Mouse (Mus musculus): ENCODE measurements at regions not wholly inside any gene's neighbourhood (a gene's known extent, or its start where the extent isn't known, plus 50 kb on each side); places are given as distances from the start of the nearest gene placed in this dataset.

DNA sequence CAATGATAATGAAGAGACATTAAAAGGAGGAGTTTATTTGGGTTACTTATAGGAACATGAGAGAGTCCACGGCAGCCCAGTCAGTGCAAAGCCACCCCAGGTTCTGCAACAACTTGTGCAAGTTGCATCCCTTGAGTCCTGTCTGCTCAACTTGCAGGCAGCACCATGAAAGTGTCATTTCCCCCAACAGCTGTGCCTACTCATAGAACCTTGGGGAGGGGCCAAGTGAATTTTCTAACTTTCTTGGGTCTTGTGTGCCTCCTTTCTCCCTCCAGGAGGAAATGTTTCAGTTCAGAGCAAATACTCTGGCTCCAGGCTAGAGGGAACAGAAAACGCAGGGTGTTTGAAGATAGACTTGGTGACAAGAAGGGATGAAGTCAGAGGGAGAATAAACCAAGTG lies 204.5 kb upstream of the Mocs1 start:
- H3K9me3 ChIP-seq (ENCODE audit: control insufficient read depth, low read depth, low read length) = no peaks in the 10 kb centered on the region
- H3K27ac ChIP-seq (ENCODE audit: low read length) = no peak overlapping the region; the same call in 1 of the 2 replicates
- peaks cover 7% of the 10 kb centered on the region; the same call in 1 of the 2 replicates for H3K4me1 ChIP-seq (ENCODE audit: control insufficient read depth, insufficient read depth, low read length)
- H3K27me3 ChIP-seq (ENCODE audit: control insufficient read depth, insufficient read depth, low read length) = no peaks in the 10 kb centered on the region
- no peak for ATAC-seq (ENCODE audit: insufficient number of reproducible peaks, insufficient read depth, low FRiP score, low read depth)
- no peak overlapping the region for H3K9ac ChIP-seq (replicated peaks; ENCODE audit: low read depth, low read length)
- no peak overlapping the region for H3K4me2 ChIP-seq (replicated peaks; ENCODE audit: low read depth, low read length)
- 45% methylated on average over 2 of the region's 2 CpGs for WGBS
- no peak overlapping the region for H3K4me3 ChIP-seq (ENCODE audit: low read depth, low read length)
- no peaks in the 10 kb centered on the region for H3K36me3 ChIP-seq (ENCODE audit: control insufficient read depth, insufficient read depth, low read length)

DNA sequence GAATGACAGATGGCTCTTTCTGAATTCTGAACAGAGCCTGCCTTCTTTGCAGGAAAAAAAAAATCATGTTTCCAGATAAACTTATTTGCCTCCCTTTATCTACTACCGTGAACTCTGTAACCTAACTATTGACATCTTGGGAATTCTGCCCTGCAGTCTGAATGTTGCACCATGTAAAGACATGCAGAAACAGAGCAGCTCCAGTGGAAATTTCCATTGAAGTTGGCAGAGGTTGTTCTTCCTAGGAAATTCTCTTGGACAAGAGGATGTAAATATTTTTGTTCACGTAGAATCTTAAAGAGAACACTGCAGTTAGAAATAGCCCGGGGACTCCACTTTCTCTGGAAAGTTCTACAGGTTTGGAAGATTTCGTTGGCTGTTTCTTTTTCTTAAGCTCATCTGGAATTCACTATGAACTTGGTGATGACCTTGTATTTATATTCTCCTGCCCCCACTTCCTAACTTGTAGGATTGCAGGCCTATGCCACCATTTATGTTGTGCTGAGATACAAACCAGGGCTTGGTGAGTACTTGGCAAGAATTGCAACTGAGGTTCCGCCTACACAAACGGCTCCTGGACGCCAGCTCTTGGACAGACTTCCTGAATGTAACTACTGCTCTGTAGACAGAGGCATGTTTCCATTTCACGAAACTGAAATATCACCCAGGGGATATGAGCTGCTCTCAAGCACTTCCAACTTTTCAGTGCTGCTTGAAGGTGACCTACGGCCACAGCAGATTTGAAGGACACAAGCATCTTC lies 202.7 kb upstream of the Mocs1 start:
- no peak overlapping the region for H3K4me3 ChIP-seq (ENCODE audit: low read depth, low read length)
- H3K9me3 ChIP-seq (ENCODE audit: control insufficient read depth, low read depth, low read length) = no peaks in the 10 kb centered on the region
- no peak overlapping the region for H3K4me2 ChIP-seq (replicated peaks; ENCODE audit: low read depth, low read length)
- H3K27me3 ChIP-seq (ENCODE audit: control insufficient read depth, insufficient read depth, low read length) = no peaks in the 10 kb centered on the region
- no peaks in the 10 kb centered on the region for H3K36me3 ChIP-seq (ENCODE audit: control insufficient read depth, insufficient read depth, low read length)
- no peak for ATAC-seq (ENCODE audit: insufficient number of reproducible peaks, insufficient read depth, low FRiP score, low read depth)
- WGBS = 48% methylated on average over 9 of the region's 9 CpGs
- peak overlapping the region; percentile 59; the same call in 1 of the 2 replicates for H3K27ac ChIP-seq (ENCODE audit: low read length)
- H3K4me1 ChIP-seq (ENCODE audit: control insufficient read depth, insufficient read depth, low read length) = peaks cover 7% of the 10 kb centered on the region; the same call in 1 of the 2 replicates
- no peak overlapping the region for H3K9ac ChIP-seq (replicated peaks; ENCODE audit: low read depth, low read length)

DNA sequence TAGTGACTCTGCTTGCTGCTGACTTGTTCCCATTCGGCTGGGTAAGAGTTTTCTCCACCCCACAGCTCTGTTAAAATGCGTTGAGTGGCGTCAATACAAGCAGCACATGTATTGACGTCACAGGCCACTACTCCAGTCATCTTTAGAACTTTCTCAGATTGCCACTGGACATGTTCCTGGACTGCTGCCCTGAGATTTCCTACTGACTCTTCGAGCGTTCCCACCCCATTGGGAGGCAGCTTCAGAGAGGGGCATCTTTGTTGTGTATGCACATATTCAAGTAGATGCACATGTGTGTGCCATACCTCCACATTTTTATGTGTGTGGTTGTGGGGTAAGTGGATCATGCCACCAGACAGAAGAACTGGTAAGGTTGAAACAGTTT lies 202.2 kb upstream of the Mocs1 start:
- 77% methylated on average over 6 of the region's 6 CpGs for whole genome bisulfite sequencing
- Histone ChIP-seq H3K4me2 (replicated peaks; ENCODE audit: low read depth, low read length) (no peak overlapping the region), H3K27me3 (ENCODE audit: control insufficient read depth, insufficient read depth, low read length) (no peaks in the 10 kb centered on the region), H3K9ac (replicated peaks; ENCODE audit: low read depth, low read length) (no peak overlapping the region), H3K36me3 (ENCODE audit: control insufficient read depth, insufficient read depth, low read length) (no peaks in the 10 kb centered on the region), H3K27ac (ENCODE audit: low read length) (peak overlapping the region; percentile 59; the same call in 1 of the 2 replicates), H3K9me3 (ENCODE audit: control insufficient read depth, low read depth, low read length) (no peaks in the 10 kb centered on the region), H3K4me1 (ENCODE audit: control insufficient read depth, insufficient read depth, low read length) (peaks cover 7% of the 10 kb centered on the region; the same call in 1 of the 2 replicates), H3K4me3 (ENCODE audit: low read depth, low read length) (no peak overlapping the region)
- no peak for ATAC-seq (ENCODE audit: insufficient number of reproducible peaks, insufficient read depth, low FRiP score, low read depth)

DNA sequence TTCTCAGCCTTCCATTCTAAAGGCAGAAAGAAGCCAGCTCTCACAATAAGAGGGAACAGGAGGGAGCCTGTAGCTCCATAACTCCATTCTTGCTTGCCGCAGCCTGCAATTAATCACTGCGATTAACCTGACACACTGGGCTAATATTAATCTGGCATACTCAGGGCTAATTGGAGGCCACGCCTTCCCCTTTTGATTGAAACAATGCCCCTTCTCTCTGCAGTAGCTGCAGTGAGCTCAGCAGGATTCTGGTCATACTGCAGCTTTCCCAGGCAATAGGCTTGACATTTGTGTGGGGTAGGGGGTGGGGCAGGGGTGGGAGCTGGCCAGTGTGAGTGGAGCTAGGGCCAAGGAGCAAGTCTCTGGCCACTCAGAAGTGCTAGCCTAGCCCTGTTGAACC lies 196.9 kb upstream of the Mocs1 start:
- WGBS = 47% methylated on average over 3 of the region's 3 CpGs
- H3K4me3 ChIP-seq (ENCODE audit: low read depth, low read length) = no peak overlapping the region
- H3K9me3 ChIP-seq (ENCODE audit: control insufficient read depth, low read depth, low read length) = no peaks in the 10 kb centered on the region
- H3K36me3 ChIP-seq (ENCODE audit: control insufficient read depth, insufficient read depth, low read length) = no peaks in the 10 kb centered on the region
- H3K27ac ChIP-seq (ENCODE audit: low read length) = peak overlapping the region; percentile 39; the same call in 1 of the 2 replicates
- H3K9ac ChIP-seq (replicated peaks; ENCODE audit: low read depth, low read length) = no peak overlapping the region
- H3K4me2 ChIP-seq (replicated peaks; ENCODE audit: low read depth, low read length) = no peak overlapping the region
- no peaks in the 10 kb centered on the region for H3K27me3 ChIP-seq (ENCODE audit: control insufficient read depth, insufficient read depth, low read length)
- ATAC-seq (ENCODE audit: insufficient number of reproducible peaks, insufficient read depth, low FRiP score, low read depth) = peak; percentile 72
- no peaks in the 10 kb centered on the region for H3K4me1 ChIP-seq (ENCODE audit: control insufficient read depth, insufficient read depth, low read length)

GRCm38 (mm10) chr17:49240097-49240496 lies 188.1 kb upstream of the Mocs1 start:
- no peak overlapping the region for H3K4me3 ChIP-seq (ENCODE audit: low read depth, low read length)
- H3K4me2 ChIP-seq (replicated peaks; ENCODE audit: low read depth, low read length) = no peak overlapping the region
- no peaks in the 10 kb centered on the region for H3K27me3 ChIP-seq (ENCODE audit: control insufficient read depth, insufficient read depth, low read length)
- no peak overlapping the region for H3K27ac ChIP-seq (ENCODE audit: low read length)
- no peaks in the 10 kb centered on the region for H3K36me3 ChIP-seq (ENCODE audit: control insufficient read depth, insufficient read depth, low read length)
- H3K4me1 ChIP-seq (ENCODE audit: control insufficient read depth, insufficient read depth, low read length) = peaks cover 10% of the 10 kb centered on the region; the same call in 1 of the 2 replicates
- H3K9ac ChIP-seq (replicated peaks; ENCODE audit: low read depth, low read length) = no peak overlapping the region
- no peak for ATAC-seq (ENCODE audit: insufficient number of reproducible peaks, insufficient read depth, low FRiP score, low read depth)
- H3K9me3 ChIP-seq (ENCODE audit: control insufficient read depth, low read depth, low read length) = no peaks in the 10 kb centered on the region

GRCm38 (mm10) chr17:49243419-49243818 lies 184.7 kb upstream of the Mocs1 start:
- no peak overlapping the region for H3K9ac ChIP-seq (replicated peaks; ENCODE audit: low read depth, low read length)
- peak; percentile 78; the same call in 1 of the 2 replicates for ATAC-seq (ENCODE audit: insufficient number of reproducible peaks, insufficient read depth, low FRiP score, low read depth)
- H3K27me3 ChIP-seq (ENCODE audit: control insufficient read depth, insufficient read depth, low read length) = no peaks in the 10 kb centered on the region
- no peak overlapping the region for H3K4me2 ChIP-seq (replicated peaks; ENCODE audit: low read depth, low read length)
- H3K4me1 ChIP-seq (ENCODE audit: control insufficient read depth, insufficient read depth, low read length) = peaks cover 14% of the 10 kb centered on the region
- WGBS = 25% methylated on average over 2 of the region's 2 CpGs
- no peaks in the 10 kb centered on the region for H3K9me3 ChIP-seq (ENCODE audit: control insufficient read depth, low read depth, low read length)
- no peaks in the 10 kb centered on the region for H3K36me3 ChIP-seq (ENCODE audit: control insufficient read depth, insufficient read depth, low read length)
- no peak overlapping the region for H3K4me3 ChIP-seq (ENCODE audit: low read depth, low read length)
- H3K27ac ChIP-seq (ENCODE audit: low read length) = peak overlapping the region; percentile 74

- Histone ChIP-seq H3K27ac (ENCODE audit: low read length) (no peak overlapping the region), H3K9ac (replicated peaks; ENCODE audit: low read depth, low read length) (no peak overlapping the region), H3K27me3 (ENCODE audit: control insufficient read depth, insufficient read depth, low read length) (no peaks in the 10 kb centered on the region), H3K4me3 (ENCODE audit: low read depth, low read length) (no peak overlapping the region), H3K9me3 (ENCODE audit: control insufficient read depth, low read depth, low read length) (no peaks in the 10 kb centered on the region), H3K36me3 (ENCODE audit: control insufficient read depth, insufficient read depth, low read length) (no peaks in the 10 kb centered on the region), H3K4me2 (replicated peaks; ENCODE audit: low read depth, low read length) (no peak overlapping the region), H3K4me1 (ENCODE audit: control insufficient read depth, insufficient read depth, low read length) (peaks cover 14% of the 10 kb centered on the region)
- 65% methylated on average over 2 of the region's 2 CpGs for WGBS
- ATAC-seq (ENCODE audit: insufficient number of reproducible peaks, insufficient read depth, low FRiP score, low read depth) = no peak
Observed at GRCm38 (mm10) chr17:49245013-49245412, 183.1 kb upstream of the Mocs1 start.

DNA sequence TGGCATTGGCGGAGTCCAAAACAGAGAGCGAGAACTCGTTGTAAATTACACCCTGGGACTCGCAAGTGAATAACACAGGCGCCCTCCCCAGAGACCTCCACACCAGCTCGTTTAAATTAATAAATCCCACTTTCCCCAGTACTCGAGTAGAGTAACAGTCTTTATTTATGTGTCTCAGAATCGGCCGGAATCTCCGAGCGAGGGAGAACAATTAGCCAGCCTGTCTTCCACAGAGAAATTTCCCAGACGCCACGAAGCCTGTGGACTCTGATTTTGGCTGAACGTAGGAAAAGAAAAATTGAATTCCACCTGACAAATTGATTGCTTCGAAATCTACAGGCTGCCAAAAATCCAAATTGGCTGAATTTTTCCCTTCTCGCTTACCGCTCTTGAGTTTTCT lies 180.9 kb upstream of the Mocs1 start:
- H3K4me2 ChIP-seq (replicated peaks; ENCODE audit: low read depth, low read length) = peak overlapping the region; percentile 12; the same call in 1 of the 2 replicates
- H3K27ac ChIP-seq (ENCODE audit: low read length) = peak overlapping the region; percentile 63; the same call in 1 of the 2 replicates
- peaks cover 14% of the 10 kb centered on the region for H3K4me1 ChIP-seq (ENCODE audit: control insufficient read depth, insufficient read depth, low read length)

More for the DNA sequence above, 180.9 kb upstream of the Mocs1 start:
- no peak overlapping the region for H3K9ac ChIP-seq (replicated peaks; ENCODE audit: low read depth, low read length)
- H3K9me3 ChIP-seq (ENCODE audit: control insufficient read depth, low read depth, low read length) = no peaks in the 10 kb centered on the region
- H3K4me3 ChIP-seq (ENCODE audit: low read depth, low read length) = no peak overlapping the region
- H3K36me3 ChIP-seq (ENCODE audit: control insufficient read depth, insufficient read depth, low read length) = no peaks in the 10 kb centered on the region
- ATAC-seq (ENCODE audit: insufficient number of reproducible peaks, insufficient read depth, low FRiP score, low read depth) = no peak
- H3K27me3 ChIP-seq (ENCODE audit: control insufficient read depth, insufficient read depth, low read length) = no peaks in the 10 kb centered on the region
- WGBS = 31% methylated on average over 17 of the region's 17 CpGs
